Mouse (Mus musculus): Measurements from ENCODE around the gene Rps29.

DNA sequence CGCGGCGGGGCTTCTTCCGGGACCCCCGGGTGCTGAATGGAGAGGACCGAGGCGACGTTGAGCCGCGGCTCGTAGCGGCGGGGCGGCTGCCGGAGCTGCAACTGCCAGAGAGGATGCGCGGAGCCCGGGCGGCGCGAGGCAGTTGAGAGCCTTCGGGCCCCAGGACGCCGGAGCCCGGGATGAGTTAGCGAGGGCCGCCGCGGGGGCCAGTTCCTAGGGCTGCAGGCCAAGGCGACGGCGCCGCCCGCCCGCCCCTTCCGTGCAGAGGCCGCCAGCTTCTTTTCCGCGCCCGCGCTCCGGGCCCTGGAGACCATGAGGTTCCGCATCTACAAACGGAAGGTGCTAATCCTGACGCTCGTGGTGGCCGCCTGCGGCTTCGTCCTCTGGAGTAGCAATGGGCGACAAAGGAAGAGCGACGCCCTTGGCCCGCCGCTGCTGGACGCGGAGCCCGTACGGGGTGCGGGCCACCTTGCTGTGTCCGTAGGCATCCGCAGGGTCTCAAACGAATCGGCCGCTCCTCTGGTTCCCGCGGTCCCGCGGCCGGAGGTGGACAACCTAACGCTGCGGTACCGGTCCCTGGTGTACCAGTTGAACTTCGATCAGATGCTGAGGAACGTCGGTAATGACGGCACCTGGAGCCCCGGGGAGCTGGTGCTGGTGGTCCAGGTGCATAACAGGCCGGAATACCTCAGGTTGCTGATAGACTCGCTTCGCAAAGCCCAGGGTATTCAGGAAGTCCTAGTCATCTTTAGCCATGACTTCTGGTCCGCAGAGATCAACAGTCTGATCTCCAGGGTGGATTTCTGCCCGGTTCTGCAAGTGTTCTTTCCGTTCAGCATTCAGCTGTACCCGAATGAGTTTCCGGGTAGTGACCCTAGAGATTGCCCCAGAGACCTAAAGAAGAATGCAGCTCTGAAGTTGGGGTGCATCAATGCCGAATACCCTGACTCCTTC, 25.6 kb upstream of the Rps29 start:
- TF ChIP-seq CTCF (IDR thresholded peaks at IDR 0.05; ENCODE audit: low read depth, low read length) (no peak), POLR2A (IDR thresholded peaks at IDR 0.05; ENCODE audit: extremely low read depth, insufficient read depth, low read length) (no peak)

Data from liver, adult 2 months (tissue).